Mouse (Mus musculus) ovary, postnatal 36 days (tissue): Measurements from ENCODE around the gene Vac14.
A peak's percentile ranks its signal among the peaks of the same experiment; 100 is the strongest.

Experiments
- DNase-seq: peaks from one replicate; pipeline ENCODE4 v3.0.0; 2022; ENCODE audit warnings: low spot score, mixed read lengths

The Vac14 gene

GRCm38 (mm10) chr8:110689961-110690360 is 71.6 kb downstream of the Vac14 start:
- no peak for DNase-seq

- no peak for DNase-seq
Observed at GRCm38 (mm10) chr8:110694226-110694625, 75.8 kb downstream of the Vac14 start.

- no peak for DNase-seq
Observed at GRCm38 (mm10) chr8:110694826-110695225, 76.4 kb downstream of the Vac14 start.

GRCm38 (mm10) chr8:110695431-110695830 is 77.0 kb downstream of the Vac14 start:
- DNase-seq = no peak

- DNase-seq = no peak
Observed at GRCm38 (mm10) chr8:110696051-110696450, 77.7 kb downstream of the Vac14 start.

- no peak for DNase-seq
Observed at GRCm38 (mm10) chr8:110697571-110697970, 79.2 kb downstream of the Vac14 start.

- DNase-seq = no peak
Observed at GRCm38 (mm10) chr8:110698098-110698497, 79.7 kb downstream of the Vac14 start.

GRCm38 (mm10) chr8:110699501-110699900 is 81.1 kb downstream of the Vac14 start:
- no peak for DNase-seq

GRCm38 (mm10) chr8:110700561-110700960 is 82.2 kb downstream of the Vac14 start:
- no peak for DNase-seq

GRCm38 (mm10) chr8:110702636-110703459 is 84.5 kb downstream of the Vac14 start:
- DNase-seq = no peak

GRCm38 (mm10) chr8:110703460-110704061 is 85.2 kb downstream of the Vac14 start:
- no peak for DNase-seq

GRCm38 (mm10) chr8:110704103-110704502 is 85.7 kb downstream of the Vac14 start:
- DNase-seq = no peak

- no peak for DNase-seq
Observed at GRCm38 (mm10) chr8:110705391-110706287, 87.3 kb downstream of the Vac14 start.

- no peak for DNase-seq
Observed at GRCm38 (mm10) chr8:110706288-110706870, 88.0 kb downstream of the Vac14 start.

- DNase-seq = no peak
Observed at GRCm38 (mm10) chr8:110708429-110708828, 90.0 kb downstream of the Vac14 start.

GRCm38 (mm10) chr8:110710593-110710992 is 92.2 kb downstream of the Vac14 start:
- DNase-seq = no peak

GRCm38 (mm10) chr8:110711271-110711934 is 93.0 kb downstream of the Vac14 start:
- no peak for DNase-seq

- no peak for DNase-seq
Observed at GRCm38 (mm10) chr8:110713073-110713472, 94.7 kb downstream of the Vac14 start.

- no peak for DNase-seq
Observed at GRCm38 (mm10) chr8:110714827-110715519, 96.6 kb downstream of the Vac14 start.

GRCm38 (mm10) chr8:110716075-110716474 is 97.7 kb downstream of the Vac14 start:
- peak; percentile 40 for DNase-seq

GRCm38 (mm10) chr8:110717131-110717530 is 98.7 kb downstream of the Vac14 start:
- no peak for DNase-seq
